Mouse (Mus musculus) ES-Bruce4 (cell line): ENCODE results near the gene Mgarp. TPM values are rescaled to one million over a fixed set of nuclear protein-coding genes. Genes with fewer than 3 reads are reported as not detected.

Experiments used
- H3K27ac ChIP-seq: 2 replicates; pipeline ENCODE4 v1.5.1; 2012; ENCODE audit warnings: low read length, inconsistent platforms; ENCODE audit not compliant: insufficient read depth
- H3K27me3 ChIP-seq: 2 replicates; pipeline ENCODE4 v1.6.1; 2012; ENCODE audit warnings: mild to moderate bottlenecking, low read length, inconsistent platforms; ENCODE audit not compliant: control insufficient read depth, poor library complexity, insufficient read depth, severe bottlenecking
- H3K36me3 ChIP-seq: 2 replicates; pipeline ENCODE4 v1.6.1; 2012; ENCODE audit warnings: inconsistent platforms, mild to moderate bottlenecking, low read length, moderate library complexity; ENCODE audit not compliant: control insufficient read depth, poor library complexity, insufficient read depth, severe bottlenecking
- H3K4me1 ChIP-seq: one replicate; pipeline ENCODE4 v1.8.1; 2011; ENCODE audit warnings: low read length; ENCODE audit not compliant: control insufficient read depth, insufficient read depth
- H3K4me3 ChIP-seq: 2 replicates; pipeline ENCODE4 v1.5.1; 2011; ENCODE audit warnings: low read depth, mild to moderate bottlenecking, low read length
- H3K9ac ChIP-seq: 2 replicates; pipeline ENCODE4 v1.6.1; 2012; ENCODE audit warnings: low read depth, mild to moderate bottlenecking, inconsistent platforms; ENCODE audit not compliant: poor library complexity, severe bottlenecking
- H3K9me3 ChIP-seq: replicated peaks from 2 replicates; pipeline ENCODE4 v1.6.1; 2012; ENCODE audit warnings: mild to moderate bottlenecking, low read length, inconsistent platforms; ENCODE audit not compliant: control insufficient read depth, poor library complexity, insufficient read depth, severe bottlenecking
- CTCF ChIP-seq: IDR thresholded peaks from one replicate; pipeline ENCODE4 v1.8.1; 2011; ENCODE audit warnings: low read depth, low read length
- EP300 ChIP-seq: IDR thresholded peaks from 2 replicates; pipeline ENCODE4 v1.6.1; 2011; ENCODE audit warnings: low read depth, low read length; ENCODE audit not compliant: insufficient read depth
- POLR2A ChIP-seq: IDR thresholded peaks from one replicate; pipeline ENCODE4 v1.8.1; 2011; ENCODE audit warnings: low read length; ENCODE audit not compliant: insufficient read depth
- polyA plus RNA-seq: library from polyadenylated mRNA; stranded (reverse); fragments of >200 nt; gene quantifications from 2 replicates; pipeline ENCODE4 v1.2.4, GENCODE M21; 2011; ENCODE audit warnings: low read depth; ENCODE audit not compliant: missing spikeins, insufficient read depth, insufficient read length

Mgarp gene
- polyA plus RNA-seq, 1 experiment = 9.8 TPM

- no peaks in the 10 kb centered on the region for H3K4me1 ChIP-seq
- H3K27ac ChIP-seq = no peak overlapping the region
- no peaks in the 10 kb centered on the region for H3K9me3 ChIP-seq
- H3K36me3 ChIP-seq = no peaks in the 10 kb centered on the region
- no peak for TF ChIP-seq CTCF
- no peak for TF ChIP-seq EP300
- no peak for TF ChIP-seq POLR2A
- no peaks in the 10 kb centered on the region for H3K27me3 ChIP-seq
- H3K9ac ChIP-seq = no peak overlapping the region
- no peak overlapping the region for H3K4me3 ChIP-seq
Measured at GRCm38 (mm10) chr3:51365517-51365882, 31.0 kb downstream of the Mgarp start.

- Histone ChIP-seq H3K9ac (no peak overlapping the region), H3K36me3 (no peaks in the 10 kb centered on the region), H3K27me3 (no peaks in the 10 kb centered on the region), H3K4me3 (peak overlapping the region; percentile 58), H3K9me3 (no peaks in the 10 kb centered on the region), H3K4me1 (no peaks in the 10 kb centered on the region), H3K27ac (no peak overlapping the region)
- TF ChIP-seq POLR2A (no peak), CTCF (peak; percentile 87), EP300 (0 out of 2 replicates have a peak, but pooled peaks have one; percentile 29)
Measured at GRCm38 (mm10) chr3:51364703-51365516, 31.6 kb downstream of the Mgarp start.

- TF ChIP-seq EP300 (no peak), POLR2A (peak; percentile 63)
- peak overlapping the region; percentile 64 for H3K4me3 ChIP-seq
Measured at GRCm38 (mm10) chr3:51361066-51361465, 35.5 kb downstream of the Mgarp start.

GRCm38 (mm10) chr3:51359558-51360307, 36.8 kb downstream of the Mgarp start:
- Histone ChIP-seq H3K4me1 (no peaks in the 10 kb centered on the region), H3K36me3 (no peaks in the 10 kb centered on the region), H3K9me3 (no peaks in the 10 kb centered on the region), H3K9ac (peak overlapping the region; percentile 38), H3K4me3 (peak overlapping the region; percentile 68), H3K27me3 (no peaks in the 10 kb centered on the region), H3K27ac (no peak overlapping the region)
- TF ChIP-seq POLR2A (no peak), EP300 (no peak), CTCF (no peak)

More at GRCm38 (mm10) chr3:51361066-51361465, 35.5 kb downstream of the Mgarp start:
- Histone ChIP-seq H3K9me3 (no peaks in the 10 kb centered on the region), H3K36me3 (no peaks in the 10 kb centered on the region), H3K27ac (peak overlapping the region; percentile 59), H3K9ac (peak overlapping the region; percentile 31; the same call in 1 of the 2 replicates), H3K4me1 (no peaks in the 10 kb centered on the region), H3K27me3 (no peaks in the 10 kb centered on the region)

GRCm38 (mm10) chr3:51358660-51359557, 37.6 kb downstream of the Mgarp start:
- no peaks in the 10 kb centered on the region for H3K36me3 ChIP-seq
- peak overlapping the region; percentile 100 for H3K4me3 ChIP-seq
- peak overlapping the region; percentile 89 for H3K9ac ChIP-seq
- peak overlapping the region; percentile 76 for H3K27ac ChIP-seq
- H3K9me3 ChIP-seq = no peaks in the 10 kb centered on the region
- no peaks in the 10 kb centered on the region for H3K4me1 ChIP-seq
- no peaks in the 10 kb centered on the region for H3K27me3 ChIP-seq
- TF ChIP-seq CTCF (no peak), POLR2A (peak; percentile 35), EP300 (0 out of 2 replicates have a peak, but pooled peaks have one; percentile 35)
